Mouse (Mus musculus) hindbrain, embryonic 11.5 days (tissue): Measurements from ENCODE around the gene Olfr99. TPM values are rescaled to one million over a fixed set of nuclear protein-coding genes. Genes with fewer than 3 reads are reported as not detected.
"Not testable (repeated sequence)": the region's sequence is repeated elsewhere in the genome, so short reads cannot be mapped to it uniquely, and the experiment has no call there.

Source experiments
- ATAC-seq: fragments of 200-750 bp; cut with Nextera tagmentation; 2 replicates; pipeline ENCODE4 v1.8.0; 2017; ENCODE audit warnings: mild to moderate bottlenecking, moderate TSS enrichment, moderate library complexity; ENCODE audit not compliant: low FRiP score
- DNase-seq: peaks from one replicate; pipeline ENCODE4 v3.0.0-alpha.2; 2015; ENCODE audit warnings: low spot score
- H3K27ac ChIP-seq: fragments of 300-500 bp; sonication (generic); 2 replicates; pipeline ENCODE4 v1.5.1; 2014; ENCODE audit warnings: mild to moderate bottlenecking, low read depth, low read length
- H3K27me3 ChIP-seq: fragments of 300-500 bp; sonication (generic); 2 replicates; pipeline ENCODE4 v1.6.1; 2014; ENCODE audit warnings: mild to moderate bottlenecking, low read length, moderate library complexity, mixed read lengths; ENCODE audit not compliant: control insufficient read depth, insufficient read depth
- H3K36me3 ChIP-seq: fragments of 300-500 bp; sonication (generic); 2 replicates; pipeline ENCODE4 v1.6.1; 2014; ENCODE audit warnings: mild to moderate bottlenecking, low read length, moderate library complexity, mixed read lengths; ENCODE audit not compliant: control insufficient read depth, insufficient read depth
- H3K4me1 ChIP-seq: fragments of 300-500 bp; sonication (generic); replicated peaks from 2 replicates; pipeline ENCODE4 v1.6.1; 2014; ENCODE audit warnings: low read length, mixed read lengths; ENCODE audit not compliant: control insufficient read depth, insufficient read depth
- H3K4me2 ChIP-seq: fragments of 300-500 bp; sonication (generic); replicated peaks from 2 replicates; pipeline ENCODE4 v1.6.1; 2014; ENCODE audit warnings: mild to moderate bottlenecking, low read depth, low read length
- H3K4me3 ChIP-seq: fragments of 300-500 bp; sonication (generic); 2 replicates; pipeline ENCODE4 v1.5.1; 2014; ENCODE audit warnings: low read depth, low read length
- H3K9ac ChIP-seq: fragments of 300-500 bp; sonication (generic); 2 replicates; pipeline ENCODE4 v1.6.1; 2014; ENCODE audit warnings: low read depth, low read length
- H3K9me3 ChIP-seq: fragments of 300-500 bp; sonication (generic); 2 replicates; pipeline ENCODE4 v1.6.1; 2016; ENCODE audit warnings: low read length; ENCODE audit not compliant: control insufficient read depth
- whole genome bisulfite sequencing: fragments of 180-500 bp; shearing (Covaris S2); extraction: QIAGEN DNeasy Blood & Tissue Kit; methylation state at CpG from one replicate; pipeline ENCODE4 v1.1.7; 2014; 5-methylcytosine and 5-hydroxymethylcytosine counted together
- polyA plus RNA-seq: library from polyadenylated mRNA; unstranded; fragments of >200 nt; fragmentation: Nextera tagmentation; extraction: Ambion mirVana; gene quantifications from 2 replicates; pipeline ENCODE4 v1.2.1, GENCODE M21; 2014

Gene Olfr99
- polyA plus RNA-seq, 1 experiment from 2014 or later, result not detected

DNA sequence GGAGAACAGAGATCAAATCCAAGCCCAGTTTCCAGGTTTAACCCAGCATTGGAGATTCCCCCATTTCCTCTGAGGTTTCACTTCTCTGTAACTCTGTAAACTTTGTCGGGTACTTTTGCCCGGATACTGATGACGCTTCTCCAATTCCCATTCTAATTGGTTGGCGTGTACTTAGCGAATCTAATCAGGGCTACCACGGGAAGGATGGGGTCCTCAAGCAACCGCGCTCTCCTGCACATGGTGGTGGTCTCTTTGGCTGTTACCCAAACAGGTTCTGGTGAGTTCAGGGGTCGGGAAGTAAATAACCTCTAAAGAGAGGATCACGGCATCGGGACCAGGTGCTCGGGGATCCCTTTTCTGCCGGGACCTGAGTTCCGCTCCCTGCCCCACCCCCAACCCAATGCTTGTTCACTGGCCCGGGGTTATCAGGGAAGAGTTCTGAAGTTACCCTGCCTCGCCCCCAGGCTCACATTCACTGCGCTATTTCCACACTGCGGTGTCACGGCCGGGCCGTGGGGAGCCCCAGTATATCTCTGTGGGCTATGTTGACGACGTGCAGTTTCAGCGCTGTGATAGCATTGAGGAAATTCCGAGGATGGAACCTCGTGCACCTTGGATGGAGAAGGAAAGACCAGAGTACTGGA lies 13.1 kb downstream of the Olfr99 start, which contains the start of gene H2-M3:
Gene H2-M3, plus strand, starts transcription at position 163 of the 644 bp plus-strand sequence.
- 5% methylated on average over 26 of the region's 26 CpGs for WGBS
- peak; percentile 98 for ATAC-seq
- no peaks in the 10 kb centered on the region for H3K4me1 ChIP-seq

GRCm38 (mm10) chr17:37263626-37264025 lies 19.6 kb downstream of the Olfr99 start, which contains the start of gene Olfr98:
Gene Olfr98 (minus strand): TSS chr17:37263749.
- 91% methylated on average over 1 of the region's 1 CpGs for WGBS
- ATAC-seq (no peak), DNase-seq (no peak)
- Histone ChIP-seq H3K27ac (no peak within 1 kb of the TSS), H3K4me2 (no peak within 1 kb of the TSS), H3K9ac (no peak within 1 kb of the TSS), H3K36me3 (no peaks in the 10 kb centered on the region), H3K4me1 (no peaks in the 10 kb centered on the region), H3K4me3 (no peak within 1 kb of the TSS), H3K9me3 (no peaks in the 10 kb centered on the region), H3K27me3 (no peaks in the 10 kb centered on the region)

More for the DNA sequence above, 13.1 kb downstream of the Olfr99 start, which contains the start of gene H2-M3:
- DNase-seq, result peak; percentile 91
- Histone ChIP-seq H3K9me3 (no peaks in the 10 kb centered on the region), H3K4me3 (peak within 1 kb of the TSS; percentile 48), H3K9ac (0 out of 2 replicates have a peak within 1 kb of the TSS, but pooled peaks have one; percentile 28), H3K4me2 (peak within 1 kb of the TSS; percentile 80), H3K36me3 (no peaks in the 10 kb centered on the region), H3K27me3 (no peaks in the 10 kb centered on the region), H3K27ac (no peak within 1 kb of the TSS)

DNA sequence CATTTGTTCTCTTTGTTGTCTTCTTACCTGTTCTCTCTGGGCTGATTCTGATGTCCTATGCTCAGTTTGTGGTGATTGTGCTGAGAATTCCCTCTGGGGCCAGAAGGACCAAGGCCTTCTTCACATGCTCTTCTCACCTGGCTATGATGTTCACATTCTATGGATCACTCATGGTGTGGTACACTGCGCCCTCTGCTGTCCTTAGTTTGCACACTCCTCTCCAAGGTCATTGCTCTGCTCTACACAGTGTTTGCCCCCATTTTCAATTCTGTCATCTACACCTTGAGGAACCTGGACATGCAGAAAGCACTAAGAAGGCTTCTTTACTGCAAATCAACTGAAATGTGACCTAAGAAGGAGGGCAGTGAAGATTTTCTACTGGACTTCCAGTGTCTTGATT lies 32.7 kb downstream of the Olfr99 start:
- no peaks in the 10 kb centered on the region for H3K36me3 ChIP-seq
- H3K9ac ChIP-seq, result no peak overlapping the region
- no peaks in the 10 kb centered on the region for H3K9me3 ChIP-seq
- 14% methylated on average over 1 of the region's 1 CpGs for WGBS
- H3K4me1 ChIP-seq, result no peaks in the 10 kb centered on the region
- ATAC-seq (no peak), DNase-seq (peak; percentile 6)
- no peak overlapping the region for H3K4me3 ChIP-seq
- no peak overlapping the region for H3K27ac ChIP-seq
- H3K4me2 ChIP-seq, result no peak overlapping the region
- H3K27me3 ChIP-seq, result no peaks in the 10 kb centered on the region

- Histone ChIP-seq H3K27ac (no peak overlapping the region), H3K9ac (no peak overlapping the region), H3K9me3 (no peaks in the 10 kb centered on the region), H3K27me3 (no peaks in the 10 kb centered on the region), H3K4me1 (no peaks in the 10 kb centered on the region), H3K4me2 (no peak overlapping the region), H3K36me3 (no peaks in the 10 kb centered on the region), H3K4me3 (no peak overlapping the region)
- DNase-seq, result no peak
- ATAC-seq, result no peak
These were observed 33.8 kb downstream of the Olfr99 start for GRCm38 (mm10) chr17:37249460-37249859.

DNA sequence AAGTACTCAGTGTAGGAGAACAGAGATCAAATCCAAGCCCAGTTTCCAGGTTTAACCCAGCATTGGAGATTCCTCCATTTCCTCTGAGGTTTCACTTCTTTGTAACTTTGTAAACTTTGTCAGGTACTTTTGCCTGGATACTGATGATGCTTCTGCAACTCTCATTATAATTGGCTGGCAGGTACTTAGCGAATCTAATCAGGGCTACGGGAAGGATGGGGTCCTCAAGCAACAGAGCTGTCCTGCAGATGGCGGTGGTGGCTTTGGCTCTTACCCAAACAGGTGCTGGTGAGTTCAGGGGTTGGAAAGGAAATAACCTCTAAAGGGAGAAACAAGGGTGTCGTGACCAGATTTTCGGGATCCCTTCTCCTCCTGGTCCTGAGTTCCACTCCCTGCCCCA lies 36.5 kb downstream of the Olfr99 start:
- Histone ChIP-seq H3K4me3 (no peak overlapping the region), H3K9ac (no peak overlapping the region), H3K4me1 (no peaks in the 10 kb centered on the region), H3K27me3 (no peaks in the 10 kb centered on the region), H3K36me3 (no peaks in the 10 kb centered on the region), H3K4me2 (no peak overlapping the region), H3K27ac (no peak overlapping the region), H3K9me3 (no peaks in the 10 kb centered on the region)
- ATAC-seq, result no peak
- WGBS, result 39% methylated on average over 5 of the region's 5 CpGs
- DNase-seq, result peak; percentile 7

DNA sequence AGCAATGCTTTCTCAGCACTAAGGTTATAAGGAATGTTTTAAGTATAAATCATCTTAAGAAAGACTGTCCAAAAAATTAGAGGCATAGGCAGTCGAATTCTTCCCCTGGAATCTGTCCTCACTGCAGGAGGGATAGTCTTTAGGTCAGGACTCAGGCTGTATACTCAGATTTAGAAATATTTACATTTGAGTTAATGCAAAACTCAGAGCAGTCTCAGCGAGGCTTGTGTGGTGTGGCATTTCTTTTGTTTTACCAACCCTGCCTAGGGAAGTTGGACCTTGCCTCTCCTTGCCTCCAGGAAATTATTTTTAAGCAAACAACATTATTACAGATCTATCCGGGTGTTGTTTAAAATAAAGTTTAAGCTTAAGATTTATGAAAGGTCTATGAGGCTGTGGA lies 41.1 kb downstream of the Olfr99 start:
- no peak overlapping the region for H3K27ac ChIP-seq
- H3K27me3 ChIP-seq, result no peaks in the 10 kb centered on the region
- no peak overlapping the region for H3K4me2 ChIP-seq
- WGBS, result 53% methylated on average over 3 of the region's 3 CpGs
- no peak for ATAC-seq
- no peaks in the 10 kb centered on the region for H3K36me3 ChIP-seq
- H3K9me3 ChIP-seq, result no peaks in the 10 kb centered on the region
- H3K4me3 ChIP-seq, result no peak overlapping the region
- no peak for DNase-seq
- no peaks in the 10 kb centered on the region for H3K4me1 ChIP-seq
- no peak overlapping the region for H3K9ac ChIP-seq

DNA sequence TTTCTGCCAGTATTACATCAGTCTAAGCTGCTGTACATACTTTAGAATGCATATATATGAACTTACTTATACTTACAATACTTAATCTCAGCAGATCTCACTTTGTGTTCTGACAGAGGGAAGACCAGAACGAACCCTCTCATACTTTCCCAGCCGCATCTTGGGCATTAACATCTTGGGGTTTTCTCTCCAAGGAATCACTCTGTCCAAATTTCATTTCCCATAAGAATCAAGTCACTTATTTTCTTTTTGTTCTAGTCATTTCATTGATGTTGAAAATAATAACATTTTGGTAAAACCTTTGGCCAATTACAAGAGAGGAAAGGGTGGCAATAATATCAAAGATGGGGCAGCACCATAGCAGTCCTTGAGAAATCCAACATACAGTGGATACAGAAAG lies 46.0 kb downstream of the Olfr99 start, which contains the start of gene Olfr97:
Gene Olfr97, minus strand, starts transcription at position 101 of the 400 bp plus-strand sequence.
- H3K9ac ChIP-seq, H3K4me1 ChIP-seq, H3K27me3 ChIP-seq, H3K9me3 ChIP-seq, H3K36me3 ChIP-seq, H3K4me3 ChIP-seq, H3K27ac ChIP-seq, H3K4me2 ChIP-seq, ATAC-seq, DNase-seq: not testable (repeated sequence)
- 88% methylated on average over 2 of the region's 2 CpGs for WGBS

Other genes starting within 250 kb of the Olfr99 start
- 16.8 and 24.8 TPM in 2 replicates for gene Gabbr1, start 237.5 kb downstream of the Olfr99 start, polyA plus RNA-seq
- 0.06 TPM in 1 of 2 replicates, not detected in the other for gene Olfr90, start 195.0 kb downstream of the Olfr99 start, polyA plus RNA-seq
- gene Olfr91, start 185.2 kb downstream of the Olfr99 start, polyA plus RNA-seq, result 0.08 TPM in 1 of 2 replicates, not detected in the other
- gene Olfr92, start 163.4 kb downstream of the Olfr99 start, polyA plus RNA-seq, result not detected in 2 replicates
- not detected in 2 replicates for gene Olfr93, start 122.0 kb downstream of the Olfr99 start, polyA plus RNA-seq
- gene Ubd, start 89.6 kb downstream of the Olfr99 start, polyA plus RNA-seq, result not detected in 2 replicates
- not detected in 2 replicates for gene Olfr94, start 82.5 kb downstream of the Olfr99 start, polyA plus RNA-seq
- gene Olfr95, start 70.3 kb downstream of the Olfr99 start, polyA plus RNA-seq, result not detected in 2 replicates
- gene Olfr96, start 63.3 kb downstream of the Olfr99 start, polyA plus RNA-seq, result not detected in 2 replicates
- not detected in 2 replicates for gene Olfr97, start 46.1 kb downstream of the Olfr99 start, polyA plus RNA-seq
- not detected in 2 replicates for gene Olfr98, start 19.7 kb downstream of the Olfr99 start, polyA plus RNA-seq
- 0.93 and 1.3 TPM in 2 replicates for gene H2-M3, start 13.2 kb downstream of the Olfr99 start, polyA plus RNA-seq
- gene Olfr101, start 20.9 kb upstream of the Olfr99 start, polyA plus RNA-seq, result not detected in 2 replicates
- gene Olfr102, start 33.6 kb upstream of the Olfr99 start, polyA plus RNA-seq, result not detected in 2 replicates
- not detected in 2 replicates for gene Olfr103, start 56.2 kb upstream of the Olfr99 start, polyA plus RNA-seq
- not detected in 2 replicates for gene Olfr104-ps, start 76.1 kb upstream of the Olfr99 start, polyA plus RNA-seq
- not detected in 2 replicates for gene Olfr105-ps, start 95.6 kb upstream of the Olfr99 start, polyA plus RNA-seq
- gene Olfr106-ps, start 106.9 kb upstream of the Olfr99 start, polyA plus RNA-seq, result not detected in 2 replicates
- gene Olfr107, start 115.8 kb upstream of the Olfr99 start, polyA plus RNA-seq, result not detected in 2 replicates
- gene Olfr108, start 162.0 kb upstream of the Olfr99 start, polyA plus RNA-seq, result not detected in 2 replicates
- gene Olfr109, start 175.5 kb upstream of the Olfr99 start, polyA plus RNA-seq, result not detected in 2 replicates
- gene H2-M2, start 200.1 kb upstream of the Olfr99 start, polyA plus RNA-seq, result 0.11 TPM in 1 of 2 replicates, not detected in the other
- not detected in 2 replicates for gene Olfr110, start 209.0 kb upstream of the Olfr99 start, polyA plus RNA-seq
- not detected in 2 replicates for gene Olfr111, start 224.6 kb upstream of the Olfr99 start, polyA plus RNA-seq